Mouse (Mus musculus): ENCODE results near the gene Lyve1.
A peak's percentile ranks its signal among the peaks of the same experiment; 100 is the strongest.

Gene Lyve1

DNA sequence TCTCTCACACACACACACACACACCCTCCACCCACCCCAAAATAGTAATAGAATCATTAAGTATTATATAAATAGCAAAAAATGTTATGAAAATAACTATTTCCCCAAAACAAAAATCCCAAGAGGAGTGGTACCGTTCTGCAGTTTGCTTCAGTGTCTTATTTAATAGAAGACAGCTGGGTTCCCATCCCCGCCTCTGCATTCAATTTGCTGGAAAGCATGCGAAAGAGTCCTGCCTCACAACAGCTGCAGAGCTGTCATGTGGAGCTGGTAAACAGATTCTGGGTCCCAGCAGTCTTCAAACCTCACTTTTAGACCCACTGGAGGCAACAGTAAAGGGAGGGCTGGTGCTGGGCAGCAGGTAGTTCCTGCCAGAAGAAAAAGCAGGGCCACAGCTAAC, 54.1 kb downstream of the Lyve1 start:
- no peak for DNase-seq

DNA sequence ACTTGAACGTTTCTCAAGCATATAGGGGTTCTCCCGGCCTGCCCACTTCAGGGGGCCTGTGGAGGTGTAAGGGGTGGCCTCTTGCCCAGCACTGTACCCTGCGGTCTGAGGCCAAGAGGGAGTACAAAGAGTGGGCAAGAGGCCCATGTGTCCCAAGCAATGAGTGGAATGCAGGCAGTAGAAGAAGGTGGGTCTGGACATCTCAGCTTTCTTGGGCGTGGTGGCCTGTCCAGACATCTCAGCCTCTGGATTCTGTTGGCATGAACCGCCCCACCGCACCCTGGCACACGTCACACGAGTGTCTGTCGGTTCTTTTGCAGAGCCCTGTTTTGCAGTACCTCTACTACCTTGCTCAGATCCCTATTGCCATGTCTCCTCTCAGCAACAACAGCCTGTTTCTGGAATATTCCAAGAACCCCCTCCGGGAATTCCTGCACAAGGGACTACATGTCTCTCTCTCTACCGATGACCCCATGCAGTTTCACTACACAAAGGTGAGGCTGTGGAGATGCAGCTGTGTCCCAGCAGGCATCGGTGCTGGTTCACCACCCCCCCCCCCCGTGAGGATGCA, 55.5 kb downstream of the Lyve1 start:
- no peak for DNase-seq

DNA sequence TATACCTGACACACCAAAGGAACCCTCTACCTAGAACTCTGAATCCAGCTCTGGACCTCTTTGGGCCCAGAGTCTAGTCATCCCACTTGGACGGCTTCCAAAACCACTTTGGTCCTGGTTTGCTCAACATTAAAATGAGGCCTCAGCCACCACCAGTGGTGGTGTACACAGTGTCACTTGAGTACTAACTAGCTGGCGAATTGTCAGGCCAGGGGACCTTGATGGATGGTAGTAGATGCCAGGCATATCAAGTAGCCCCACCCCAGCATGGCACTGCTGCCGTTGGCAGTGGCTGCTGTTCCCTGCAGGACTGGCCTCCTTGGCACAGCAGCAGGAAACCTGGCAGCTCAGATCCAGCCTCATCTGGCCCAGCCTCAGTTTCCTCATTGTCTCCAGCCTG, 58.8 kb downstream of the Lyve1 start:
- DNase-seq, result peak; percentile 79

DNA sequence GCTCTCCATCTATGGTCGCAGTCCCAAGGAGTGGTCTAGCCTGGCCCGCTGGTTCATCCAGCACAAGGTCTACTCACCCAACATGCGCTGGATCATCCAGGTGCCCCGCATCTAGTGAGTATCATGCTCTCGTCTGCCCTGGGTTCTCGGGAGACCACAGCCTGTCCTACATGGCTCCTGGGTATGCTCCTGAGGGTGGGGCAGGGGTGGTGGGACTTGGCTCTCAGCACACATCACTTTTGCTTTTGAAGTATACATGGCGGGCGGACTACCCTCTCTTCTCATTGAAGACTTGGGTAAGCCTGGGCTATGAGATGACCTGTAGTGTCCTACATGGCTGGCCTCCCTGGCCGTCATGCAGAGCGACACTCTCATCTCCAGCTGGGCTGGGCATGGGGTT, 59.9 kb downstream of the Lyve1 start:
- DNase-seq, result no peak

DNA sequence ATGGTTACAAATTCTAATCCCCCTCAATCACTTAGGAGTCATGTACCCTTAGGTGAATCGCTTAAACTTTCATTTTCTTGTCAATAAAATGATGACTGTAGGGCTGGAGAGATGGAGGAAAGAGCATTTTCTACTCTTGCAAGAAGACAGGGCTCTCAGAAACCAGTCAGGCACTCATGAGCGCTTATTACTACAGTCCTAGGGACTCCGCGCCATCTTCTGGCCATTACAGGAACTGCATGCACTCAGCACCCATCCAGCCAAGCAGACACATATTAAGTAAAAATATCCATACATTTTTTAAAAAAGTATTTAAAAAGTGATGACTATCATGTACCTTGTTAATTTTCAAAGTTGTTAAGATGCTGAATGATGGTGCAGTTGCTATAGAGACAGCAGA, 62.0 kb downstream of the Lyve1 start:
- peak; percentile 87 for DNase-seq
